Mouse (Mus musculus) myocyte (in vitro differentiated cells): Measurements from ENCODE around the gene Ncbp2. TPM values are rescaled to one million over a fixed set of nuclear protein-coding genes. Genes with fewer than 3 reads are reported as not detected.
A peak's percentile ranks its signal among the peaks of the same experiment; 100 is the strongest.

ENCODE experiments used
- H3K27me3 ChIP-seq: one replicate; pipeline ENCODE4 v1.6.1; 2011; ENCODE audit not compliant: control insufficient read depth, insufficient read depth, insufficient read length
- H3K36me3 ChIP-seq: one replicate; pipeline ENCODE4 v1.6.1; 2011; ENCODE audit not compliant: control insufficient read depth, insufficient read depth
- H3K4me2 ChIP-seq: one replicate; pipeline ENCODE4 v1.6.1; 2011; ENCODE audit warnings: low read depth, control low read depth
- H3K4me3 ChIP-seq: one replicate; pipeline ENCODE4 v1.5.1; 2011; ENCODE audit warnings: mild to moderate bottlenecking, control low read depth, moderate library complexity
- H3K79me2 ChIP-seq: one replicate; pipeline ENCODE4 v1.6.1; 2011; ENCODE audit not compliant: control insufficient read depth, insufficient read depth
- H3ac ChIP-seq: one replicate; pipeline ENCODE4 v1.6.1; 2011; ENCODE audit not compliant: control insufficient read depth, insufficient read length
- CEBPB ChIP-seq: IDR thresholded peaks from 2 replicates; pipeline ENCODE4 v1.6.1; 2011; ENCODE audit warnings: mild to moderate bottlenecking, moderate library complexity; ENCODE audit not compliant: poor library complexity, insufficient read depth, severe bottlenecking
- E2F4 ChIP-seq: IDR thresholded peaks from one replicate; pipeline ENCODE4 v1.6.1; 2011; ENCODE audit warnings: mild to moderate bottlenecking, control low read depth, moderate library complexity; ENCODE audit not compliant: insufficient read depth
- MAX ChIP-seq: IDR thresholded peaks from one replicate; pipeline ENCODE4 v1.6.1; 2011; ENCODE audit warnings: low read depth, mild to moderate bottlenecking, control low read depth
- MYOD1 ChIP-seq, 3 experiments: IDR thresholded peaks; one replicate each; pipeline ENCODE4 v1.6.1; 2011; ENCODE audit warnings: control low read depth in 2 of 3, low read depth in 2 of 3, mild to moderate bottlenecking in 2 of 3, moderate library complexity in 1 of 3; ENCODE audit not compliant: insufficient read length in 2 of 3, control insufficient read depth in 1 of 3
- MYOG ChIP-seq, 3 experiments: IDR thresholded peaks; one replicate each; pipeline ENCODE4 v1.6.1; 2011; ENCODE audit warnings: control low read depth in 2 of 3, low read depth in 2 of 3, mild to moderate bottlenecking in 2 of 3; ENCODE audit not compliant: insufficient read length in 2 of 3, control insufficient read depth in 1 of 3, insufficient read depth in 1 of 3
- POLR2A ChIP-seq: IDR thresholded peaks from one replicate; pipeline ENCODE4 v1.6.1; 2011; ENCODE audit warnings: low read depth, mild to moderate bottlenecking, control low read depth, moderate library complexity; ENCODE audit not compliant: insufficient read length
- POLR2AphosphoS2 ChIP-seq: IDR thresholded peaks from one replicate; pipeline ENCODE4 v1.6.1; 2011; ENCODE audit warnings: low read depth, control low read depth; ENCODE audit not compliant: insufficient read length
- REST ChIP-seq: IDR thresholded peaks from one replicate; pipeline ENCODE4 v1.6.1; 2011; ENCODE audit warnings: mild to moderate bottlenecking, control low read depth, moderate library complexity; ENCODE audit not compliant: insufficient read depth, insufficient read length
- SRF ChIP-seq: IDR thresholded peaks from one replicate; pipeline ENCODE4 v1.6.1; 2011; ENCODE audit warnings: low read depth; ENCODE audit not compliant: control insufficient read depth, insufficient read length
- TCF12 ChIP-seq: IDR thresholded peaks from one replicate; pipeline ENCODE4 v1.6.1; 2011; ENCODE audit warnings: mild to moderate bottlenecking, control low read depth; ENCODE audit not compliant: poor library complexity, insufficient read depth, severe bottlenecking
- TCF3 ChIP-seq: IDR thresholded peaks from one replicate; pipeline ENCODE4 v1.6.1; 2011; ENCODE audit warnings: low read depth, control low read depth; ENCODE audit not compliant: insufficient read length
- USF1 ChIP-seq: IDR thresholded peaks from one replicate; pipeline ENCODE4 v1.6.1; 2011; ENCODE audit warnings: low read depth, mild to moderate bottlenecking, control low read depth, moderate library complexity
- polyA plus RNA-seq: library from polyadenylated mRNA; unstranded; fragments of >200 nt; fragmentation: generic; extraction: Trizol; gene quantifications from one replicate; pipeline ENCODE4 v1.2.1, GENCODE M21; 2012; ENCODE audit warnings: missing spikeins

Ncbp2 gene
- polyA plus RNA-seq, 1 experiment = 19.9 TPM

GRCm38 (mm10) chr16:31933751-31934549 lies 14.4 kb upstream of the Ncbp2 start, which contains the start of gene Pigz:
Gene Pigz (plus strand): TSS chr16:31933851.
- no peaks in the 10 kb centered on the region for H3K27me3 ChIP-seq
- no peak within 1 kb of the TSS for H3ac ChIP-seq
- H3K79me2 ChIP-seq = no peaks in the 10 kb centered on the region
- peak within 1 kb of the TSS; percentile 20 for H3K4me3 ChIP-seq
- peak in 2 of 3 experiments; percentile 89 to 92 for TF ChIP-seq MYOG (IDR thresholded peaks at IDR 0.05; ENCODE audit: control insufficient read depth in 1 of 3, insufficient read depth in 1 of 3, insufficient read length in 2 of 3, low read depth in 2 of 3)
- TF ChIP-seq MAX = no peak
- TF ChIP-seq MYOD1 (IDR thresholded peaks at IDR 0.05; ENCODE audit: control insufficient read depth in 1 of 3, insufficient read length in 2 of 3, low read depth in 2 of 3) = peak in 2 of 3 experiments; percentile 88 to 92
- H3K36me3 ChIP-seq = no peaks in the 10 kb centered on the region
- peak within 1 kb of the TSS; percentile 87 for H3K4me2 ChIP-seq

- H3K79me2 ChIP-seq = no peaks in the 10 kb centered on the region
- no peak overlapping the region for H3K4me3 ChIP-seq
- no peaks in the 10 kb centered on the region for H3K27me3 ChIP-seq
- no peak for TF ChIP-seq E2F4
- H3ac ChIP-seq = no peak overlapping the region
- H3K4me2 ChIP-seq = no peak overlapping the region
- H3K36me3 ChIP-seq = no peaks in the 10 kb centered on the region
Observed at GRCm38 (mm10) chr16:31934550-31935010, 13.7 kb upstream of the Ncbp2 start.

GRCm38 (mm10) chr16:31935091-31935979 lies 13.0 kb upstream of the Ncbp2 start:
- TF ChIP-seq SRF = no peak
- TF ChIP-seq POLR2A = no peak
- no peak for TF ChIP-seq USF1
- TF ChIP-seq TCF3 = no peak
- no peak for TF ChIP-seq E2F4
- TF ChIP-seq MAX = no peak
- no peak for TF ChIP-seq MYOD1 (IDR thresholded peaks at IDR 0.05; ENCODE audit: control insufficient read depth in 1 of 3, insufficient read length in 2 of 3, low read depth in 2 of 3)
- TF ChIP-seq TCF12 = no peak
- no peak for TF ChIP-seq REST
- no peak for TF ChIP-seq POLR2AphosphoS2
- no peak for TF ChIP-seq MYOG (IDR thresholded peaks at IDR 0.05; ENCODE audit: control insufficient read depth in 1 of 3, insufficient read depth in 1 of 3, insufficient read length in 2 of 3, low read depth in 2 of 3)
- no peak for TF ChIP-seq CEBPB
- H3K27me3 ChIP-seq = no peaks in the 10 kb centered on the region
- no peak overlapping the region for H3K4me3 ChIP-seq
- H3K4me2 ChIP-seq = no peak overlapping the region
- no peaks in the 10 kb centered on the region for H3K79me2 ChIP-seq
- no peaks in the 10 kb centered on the region for H3K36me3 ChIP-seq
- no peak overlapping the region for H3ac ChIP-seq

GRCm38 (mm10) chr16:31936568-31936967 lies 11.7 kb upstream of the Ncbp2 start:
- Histone ChIP-seq H3K79me2 (no peaks in the 10 kb centered on the region), H3K4me2 (no peak overlapping the region), H3K27me3 (no peaks in the 10 kb centered on the region), H3K4me3 (no peak overlapping the region), H3K36me3 (no peaks in the 10 kb centered on the region), H3ac (no peak overlapping the region)
- TF ChIP-seq TCF3 = no peak
- TF ChIP-seq MYOD1 (IDR thresholded peaks at IDR 0.05; ENCODE audit: control insufficient read depth in 1 of 3, insufficient read length in 2 of 3, low read depth in 2 of 3) = no peak
- TF ChIP-seq MAX = no peak
- no peak for TF ChIP-seq USF1
- no peak for TF ChIP-seq CEBPB
- no peak for TF ChIP-seq TCF12
- TF ChIP-seq POLR2AphosphoS2 = no peak
- TF ChIP-seq SRF = no peak
- TF ChIP-seq POLR2A = no peak
- TF ChIP-seq REST = no peak

- Histone ChIP-seq H3K4me3 (no peak overlapping the region), H3ac (no peak overlapping the region), H3K36me3 (no peaks in the 10 kb centered on the region), H3K4me2 (no peak overlapping the region), H3K79me2 (no peaks in the 10 kb centered on the region), H3K27me3 (no peaks in the 10 kb centered on the region)
- TF ChIP-seq REST (no peak), CEBPB (no peak), MYOG (IDR thresholded peaks at IDR 0.05; ENCODE audit: control insufficient read depth in 1 of 3, insufficient read depth in 1 of 3, insufficient read length in 2 of 3, low read depth in 2 of 3) (no peak), MAX (no peak), E2F4 (no peak), TCF12 (no peak), USF1 (no peak), POLR2A (no peak), MYOD1 (IDR thresholded peaks at IDR 0.05; ENCODE audit: control insufficient read depth in 1 of 3, insufficient read length in 2 of 3, low read depth in 2 of 3) (no peak), SRF (no peak), TCF3 (no peak), POLR2AphosphoS2 (no peak)
Observed at GRCm38 (mm10) chr16:31938856-31939255, 9.5 kb upstream of the Ncbp2 start.
